Mouse (Mus musculus): ENCODE measurements around the gene Klf13. TPM values are rescaled to one million over a fixed set of nuclear protein-coding genes. Genes with fewer than 3 reads are reported as not detected.

The Klf13 gene
- total RNA-seq, 1 experiment = 29.4 TPM

- Histone ChIP-seq H3K4me1 (ENCODE audit: control insufficient read depth in 2 of 2, insufficient read depth in 2 of 2, low read length in 2 of 2, poor library complexity in 1 of 2) (peaks cover 4 to 16% of the 10 kb centered on the region in 2 experiments), H3K27ac (ENCODE audit: insufficient read depth, low read depth, low read length, poor library complexity, severe bottlenecking) (no peak overlapping the region), H3K9ac (ENCODE audit: insufficient read depth, low read depth, low read length, poor library complexity, severe bottlenecking) (no peak overlapping the region), H3K9me3 (ENCODE audit: control insufficient read depth, insufficient read depth, low read depth, low read length) (no peaks in the 10 kb centered on the region), H3K4me3 (ENCODE audit: insufficient read depth in 1 of 2, low read depth in 1 of 2, low read length in 2 of 2, poor library complexity in 1 of 2, severe bottlenecking in 1 of 2) (no peak overlapping the region), H3K36me3 (ENCODE audit: control insufficient read depth, insufficient read depth, low read length, poor library complexity, severe bottlenecking) (no peaks in the 10 kb centered on the region)
- no peak for DNase-seq (ENCODE audit: low read depth, low spot score)
- in situ Hi-C loops (cut with MboI; ENCODE audit: low sequenced_read_pairs in 2 of 2, unreplicated experiment in 2 of 2) = no loop called here
- TF ChIP-seq ZNF384 (IDR thresholded peaks at IDR 0.05; ENCODE audit: low read depth, low read length) (no peak), CHD2 (IDR thresholded peaks at IDR 0.05; ENCODE audit: low read depth, low read length) (no peak), HCFC1 (IDR thresholded peaks at IDR 0.05; ENCODE audit: borderline replicate concordance, insufficient read depth, low read length) (no peak), ZC3H11A (IDR thresholded peaks at IDR 0.05; ENCODE audit: borderline replicate concordance, low read depth, low read length) (no peak), MAFK (IDR thresholded peaks at IDR 0.05; ENCODE audit: insufficient read depth, low read depth, low read length) (no peak)
These were observed 5.2 kb upstream of the Klf13 start for GRCm38 (mm10) chr7:63943946-63944345.

DNA sequence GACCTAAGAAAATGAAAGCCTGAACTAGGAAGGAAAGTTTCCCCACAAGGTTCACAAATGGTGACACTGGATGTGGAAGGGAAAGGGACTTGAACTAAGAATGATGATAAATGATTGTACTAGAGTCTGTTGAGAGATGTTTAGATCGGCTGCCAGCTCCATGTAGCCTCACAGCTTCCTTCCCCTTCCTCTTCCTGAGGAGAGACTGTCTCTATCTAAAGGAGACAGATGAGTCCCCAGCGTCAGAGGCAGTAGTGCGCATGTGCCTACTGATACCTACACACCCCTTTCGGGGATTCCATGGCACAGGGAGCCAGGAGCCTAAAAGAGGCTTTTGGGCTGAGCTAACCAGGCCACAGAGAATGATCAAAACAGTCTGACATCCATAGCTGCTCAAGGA is 2.8 kb upstream of the Klf13 start:
- H3K9me3 ChIP-seq (ENCODE audit: control insufficient read depth, insufficient read depth, low read depth, low read length) = no peaks in the 10 kb centered on the region
- in situ Hi-C loops (cut with MboI; ENCODE audit: low sequenced_read_pairs in 2 of 2, unreplicated experiment in 2 of 2) = no loop called here
- TF ChIP-seq MAFK (IDR thresholded peaks at IDR 0.05; ENCODE audit: insufficient read depth, low read depth, low read length) = no peak
- TF ChIP-seq CHD2 (IDR thresholded peaks at IDR 0.05; ENCODE audit: low read depth, low read length) = no peak
- no peak for TF ChIP-seq ZC3H11A (IDR thresholded peaks at IDR 0.05; ENCODE audit: borderline replicate concordance, low read depth, low read length)
- TF ChIP-seq ZNF384 (IDR thresholded peaks at IDR 0.05; ENCODE audit: low read depth, low read length) = no peak
- no peak overlapping the region for H3K27ac ChIP-seq (ENCODE audit: insufficient read depth, low read depth, low read length, poor library complexity, severe bottlenecking)
- peaks cover 0 to 8% of the 10 kb centered on the region in 2 experiments; a peak in 2 of 4 replicates for H3K4me1 ChIP-seq (ENCODE audit: control insufficient read depth in 2 of 2, insufficient read depth in 2 of 2, low read length in 2 of 2, poor library complexity in 1 of 2)
- H3K4me3 ChIP-seq (ENCODE audit: insufficient read depth in 1 of 2, low read depth in 1 of 2, low read length in 2 of 2, poor library complexity in 1 of 2, severe bottlenecking in 1 of 2) = no peak overlapping the region
- DNase-seq (ENCODE audit: low read depth, low spot score) = no peak
- no peaks in the 10 kb centered on the region for H3K36me3 ChIP-seq (ENCODE audit: control insufficient read depth, insufficient read depth, low read length, poor library complexity, severe bottlenecking)
- no peak overlapping the region for H3K9ac ChIP-seq (ENCODE audit: insufficient read depth, low read depth, low read length, poor library complexity, severe bottlenecking)

GRCm38 (mm10) chr7:63941050-63941449 is 2.3 kb upstream of the Klf13 start:
- H3K36me3 ChIP-seq (ENCODE audit: control insufficient read depth, insufficient read depth, low read length, poor library complexity, severe bottlenecking) = no peaks in the 10 kb centered on the region
- in situ Hi-C loops (cut with MboI; ENCODE audit: low sequenced_read_pairs in 2 of 2, unreplicated experiment in 2 of 2) = no loop called here
- peaks cover 0 to 8% of the 10 kb centered on the region in 2 experiments; a peak in 2 of 4 replicates for H3K4me1 ChIP-seq (ENCODE audit: control insufficient read depth in 2 of 2, insufficient read depth in 2 of 2, low read length in 2 of 2, poor library complexity in 1 of 2)
- no peak for TF ChIP-seq ZNF384 (IDR thresholded peaks at IDR 0.05; ENCODE audit: low read depth, low read length)
- no peak for TF ChIP-seq HCFC1 (IDR thresholded peaks at IDR 0.05; ENCODE audit: borderline replicate concordance, insufficient read depth, low read length)
- TF ChIP-seq CHD2 (IDR thresholded peaks at IDR 0.05; ENCODE audit: low read depth, low read length) = no peak
- no peak for TF ChIP-seq ZC3H11A (IDR thresholded peaks at IDR 0.05; ENCODE audit: borderline replicate concordance, low read depth, low read length)
- TF ChIP-seq MAFK (IDR thresholded peaks at IDR 0.05; ENCODE audit: insufficient read depth, low read depth, low read length) = no peak
- H3K4me3 ChIP-seq (ENCODE audit: insufficient read depth in 1 of 2, low read depth in 1 of 2, low read length in 2 of 2, poor library complexity in 1 of 2, severe bottlenecking in 1 of 2) = no peak overlapping the region
- H3K9ac ChIP-seq (ENCODE audit: insufficient read depth, low read depth, low read length, poor library complexity, severe bottlenecking) = no peak overlapping the region
- H3K27ac ChIP-seq (ENCODE audit: insufficient read depth, low read depth, low read length, poor library complexity, severe bottlenecking) = no peak overlapping the region
- no peak for DNase-seq (ENCODE audit: low read depth, low spot score)
- H3K9me3 ChIP-seq (ENCODE audit: control insufficient read depth, insufficient read depth, low read depth, low read length) = no peaks in the 10 kb centered on the region

- H3K9me3 ChIP-seq (ENCODE audit: control insufficient read depth, insufficient read depth, low read depth, low read length) = no peaks in the 10 kb centered on the region
- no peak for DNase-seq (ENCODE audit: low read depth, low spot score)
- H3K9ac ChIP-seq (ENCODE audit: insufficient read depth, low read depth, low read length, poor library complexity, severe bottlenecking) = no peak overlapping the region
- peaks cover 0 to 7% of the 10 kb centered on the region in 2 experiments; a peak in 1 of 4 replicates for H3K4me1 ChIP-seq (ENCODE audit: control insufficient read depth in 2 of 2, insufficient read depth in 2 of 2, low read length in 2 of 2, poor library complexity in 1 of 2)
- peak overlapping the region; percentile 95; the same call in 1 of the 2 replicates for H3K27ac ChIP-seq (ENCODE audit: insufficient read depth, low read depth, low read length, poor library complexity, severe bottlenecking)
- peak overlapping the region in 1 of 2 experiments; percentile 83; a peak in 2 of 4 replicates for H3K4me3 ChIP-seq (ENCODE audit: insufficient read depth in 1 of 2, low read depth in 1 of 2, low read length in 2 of 2, poor library complexity in 1 of 2, severe bottlenecking in 1 of 2)
- in situ Hi-C loops (cut with MboI; ENCODE audit: low sequenced_read_pairs in 2 of 2, unreplicated experiment in 2 of 2) = no loop called here
- no peak for TF ChIP-seq CHD2 (IDR thresholded peaks at IDR 0.05; ENCODE audit: low read depth, low read length)
- TF ChIP-seq MAFK (IDR thresholded peaks at IDR 0.05; ENCODE audit: insufficient read depth, low read depth, low read length) = no peak
- no peak for TF ChIP-seq ZC3H11A (IDR thresholded peaks at IDR 0.05; ENCODE audit: borderline replicate concordance, low read depth, low read length)
- no peak for TF ChIP-seq ZNF384 (IDR thresholded peaks at IDR 0.05; ENCODE audit: low read depth, low read length)
- TF ChIP-seq HCFC1 (IDR thresholded peaks at IDR 0.05; ENCODE audit: borderline replicate concordance, insufficient read depth, low read length) = no peak
- no peaks in the 10 kb centered on the region for H3K36me3 ChIP-seq (ENCODE audit: control insufficient read depth, insufficient read depth, low read length, poor library complexity, severe bottlenecking)
These were observed 1.6 kb upstream of the Klf13 start for GRCm38 (mm10) chr7:63940321-63940720.
